Mouse (Mus musculus) erythroblast, embryonic 14.5 days (primary cell): ENCODE results near the gene Gpx1.

Experiments
- GATA1 ChIP-seq: IDR thresholded peaks from 2 replicates; pipeline ENCODE4 v1.6.1; 2012; ENCODE audit warnings: low read length, inconsistent platforms, mixed read lengths
- TAL1 ChIP-seq: IDR thresholded peaks from 3 replicates; pipeline ENCODE4 v1.6.1; 2012; ENCODE audit warnings: low read length, inconsistent platforms, mixed read lengths

GRCm38 (mm10) chr9:108301853-108302252 lies 36.9 kb upstream of the Gpx1 start:
- TF ChIP-seq GATA1 (no peak), TAL1 (no peak)
